Mouse (Mus musculus) embryonic facial prominence, embryonic 11.5 days (tissue): ENCODE data around the gene Rhd. TPM values are rescaled to one million over a fixed set of nuclear protein-coding genes. Genes with fewer than 3 reads are reported as not detected.
"Not testable (repeated sequence)": the region's sequence is repeated elsewhere in the genome, so short reads cannot be mapped to it uniquely, and the experiment has no call there.

Experiments
- ATAC-seq: fragments of 200-750 bp; cut with Nextera tagmentation; replicated peaks from 2 replicates; pipeline ENCODE4 v1.8.0; 2017; ENCODE audit warnings: low read depth; ENCODE audit not compliant: insufficient number of reproducible peaks, low FRiP score, low TSS enrichment
- DNase-seq: peaks from one replicate; pipeline ENCODE4 v3.0.0-alpha.2; 2015; ENCODE audit warnings: low spot score
- H3K27ac ChIP-seq: fragments of 300-500 bp; sonication (generic); replicated peaks from 2 replicates; pipeline ENCODE4 v1.5.1; 2014; ENCODE audit warnings: mild to moderate bottlenecking, low read depth, low read length, control low read depth
- H3K27me3 ChIP-seq: fragments of 300-500 bp; sonication (generic); 2 replicates; pipeline ENCODE4 v1.6.1; 2014; ENCODE audit warnings: mild to moderate bottlenecking, low read length, moderate library complexity, mixed read lengths; ENCODE audit not compliant: control insufficient read depth, insufficient read depth
- H3K36me3 ChIP-seq: fragments of 300-500 bp; sonication (generic); replicated peaks from 2 replicates; pipeline ENCODE4 v1.6.1; 2014; ENCODE audit warnings: low read depth, mild to moderate bottlenecking, low read length, moderate library complexity, mixed read lengths; ENCODE audit not compliant: control insufficient read depth, insufficient read depth
- H3K4me1 ChIP-seq: fragments of 300-500 bp; sonication (generic); 2 replicates; pipeline ENCODE4 v1.6.1; 2014; ENCODE audit warnings: low read length, mixed read lengths; ENCODE audit not compliant: control insufficient read depth, insufficient read depth
- H3K4me2 ChIP-seq: fragments of 300-500 bp; sonication (generic); 2 replicates; pipeline ENCODE4 v1.6.1; 2014; ENCODE audit warnings: low read depth, mild to moderate bottlenecking, control low read depth, low read length, moderate library complexity
- H3K4me3 ChIP-seq: fragments of 300-500 bp; sonication (generic); 2 replicates; pipeline ENCODE4 v1.5.1; 2014; ENCODE audit warnings: low read depth, low read length, control low read depth
- H3K9ac ChIP-seq: fragments of 300-500 bp; sonication (generic); replicated peaks from 2 replicates; pipeline ENCODE4 v1.6.1; 2014; ENCODE audit warnings: mild to moderate bottlenecking, control low read depth, low read length
- H3K9me3 ChIP-seq: fragments of 300-500 bp; sonication (generic); replicated peaks from 2 replicates; pipeline ENCODE4 v1.6.1; 2016; ENCODE audit warnings: mild to moderate bottlenecking, low read length, inconsistent platforms, mixed read lengths; ENCODE audit not compliant: control insufficient read depth
- WGBS: fragments of 180-500 bp; shearing (Covaris S2); extraction: QIAGEN DNeasy Blood & Tissue Kit; methylation state at CpG from one replicate; pipeline ENCODE4 v1.1.7; 2014; 5-methylcytosine and 5-hydroxymethylcytosine counted together
- polyA plus RNA-seq: library from polyadenylated mRNA; unstranded; fragments of >200 nt; fragmentation: Nextera tagmentation; extraction: Ambion mirVana; gene quantifications from 2 replicates; pipeline ENCODE4 v1.2.1, GENCODE M21; 2014

Gene Rhd
- polyA plus RNA-seq, 1 experiment from 2014 or later: 13.7 TPM

DNA sequence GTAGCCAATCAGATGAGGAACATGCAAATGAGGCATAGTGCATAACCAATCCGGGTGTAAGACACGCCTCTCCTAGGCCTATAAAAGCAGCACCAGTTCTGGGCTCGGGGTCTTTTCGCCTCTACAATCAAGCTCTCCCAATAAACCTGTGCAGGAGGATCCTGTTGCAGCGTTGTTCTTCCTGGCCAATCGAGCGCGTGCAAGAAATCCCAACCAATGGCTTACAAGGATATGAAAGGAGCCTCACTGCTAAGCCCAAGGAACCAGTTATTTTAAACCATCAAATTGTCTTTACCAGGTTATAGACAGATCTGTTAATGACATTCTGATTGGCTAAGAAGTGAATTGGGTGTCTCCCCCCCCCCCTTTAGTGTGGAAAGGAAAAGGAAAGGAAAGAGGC lies 47.1 kb downstream of the Rhd start:
- H3K27ac ChIP-seq, H3K36me3 ChIP-seq, H3K4me2 ChIP-seq, H3K9ac ChIP-seq, H3K4me1 ChIP-seq, H3K27me3 ChIP-seq, H3K4me3 ChIP-seq, DNase-seq, ATAC-seq, H3K9me3 ChIP-seq: not testable (repeated sequence)
- 98% methylated on average over 6 of the region's 8 CpGs for WGBS

DNA sequence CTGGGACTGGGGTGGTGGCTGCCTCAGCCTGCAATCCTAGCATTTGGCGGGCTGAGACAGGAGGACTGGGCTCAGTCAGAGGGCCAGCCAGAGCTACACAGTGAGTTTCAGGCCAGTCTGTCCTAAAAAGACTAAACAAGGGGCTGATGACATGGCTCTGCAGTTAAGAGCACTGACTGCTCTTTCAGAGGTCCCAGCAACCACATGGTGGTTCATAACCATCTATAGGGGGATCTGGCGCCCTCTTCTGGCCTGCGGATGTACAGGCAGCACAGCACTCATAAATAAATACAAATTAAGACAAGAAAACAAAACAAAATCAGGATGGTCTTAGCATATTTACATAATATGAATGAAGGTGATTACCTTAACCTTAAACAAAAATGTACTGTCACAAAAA lies 49.1 kb downstream of the Rhd start:
- H3K4me2 ChIP-seq: no peak overlapping the region
- no peak overlapping the region; the same call in 1 of the 2 replicates for H3K9ac ChIP-seq
- no peaks in the 10 kb centered on the region for H3K4me1 ChIP-seq
- no peaks in the 10 kb centered on the region for H3K9me3 ChIP-seq
- WGBS: 27% methylated on average over 3 of the region's 3 CpGs
- peaks cover 3% of the 10 kb centered on the region for H3K36me3 ChIP-seq
- no peak overlapping the region for H3K4me3 ChIP-seq
- DNase-seq (peak; percentile 75), ATAC-seq (no peak)
- H3K27ac ChIP-seq: no peak overlapping the region
- H3K27me3 ChIP-seq: no peaks in the 10 kb centered on the region

DNA sequence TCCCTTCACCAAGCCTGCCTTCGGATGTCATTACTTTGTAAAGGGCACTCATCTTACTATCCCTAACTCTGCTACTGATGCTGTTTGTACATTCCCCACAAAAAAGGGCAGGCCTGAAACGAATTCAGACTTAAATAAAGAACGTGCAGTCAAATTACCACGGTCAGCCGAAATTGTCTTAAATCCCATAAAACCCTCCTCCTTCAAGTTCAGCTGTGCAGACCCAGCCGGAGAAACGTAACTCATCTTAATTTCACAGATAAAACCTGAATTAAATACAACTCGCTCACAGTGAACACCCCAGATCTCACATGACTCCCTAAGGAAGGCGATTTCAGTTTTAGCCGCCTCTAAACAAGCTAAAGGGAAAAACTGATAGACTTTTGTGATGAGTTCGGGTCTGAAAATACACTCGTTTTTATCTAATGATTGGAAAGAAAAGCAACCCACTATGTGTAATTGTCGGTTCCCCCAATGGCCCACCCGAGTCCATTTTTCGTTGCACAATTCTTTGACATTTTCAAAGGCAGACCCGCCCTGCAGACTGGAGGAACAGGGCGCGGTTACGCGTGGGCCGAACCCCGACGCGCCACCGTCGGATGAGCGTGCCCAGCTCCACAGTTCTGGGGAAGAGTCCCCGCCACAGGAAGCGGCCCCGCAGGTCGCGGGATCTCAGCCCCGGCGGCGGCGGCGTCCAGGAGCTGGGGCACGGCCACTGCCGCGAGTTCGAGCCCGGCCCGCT lies 50.0 kb downstream of the Rhd start:
- DNase-seq: no peak
- WGBS: 1% methylated on average over 41 of the region's 43 CpGs
- no peaks in the 10 kb centered on the region for H3K27me3 ChIP-seq

DNA sequence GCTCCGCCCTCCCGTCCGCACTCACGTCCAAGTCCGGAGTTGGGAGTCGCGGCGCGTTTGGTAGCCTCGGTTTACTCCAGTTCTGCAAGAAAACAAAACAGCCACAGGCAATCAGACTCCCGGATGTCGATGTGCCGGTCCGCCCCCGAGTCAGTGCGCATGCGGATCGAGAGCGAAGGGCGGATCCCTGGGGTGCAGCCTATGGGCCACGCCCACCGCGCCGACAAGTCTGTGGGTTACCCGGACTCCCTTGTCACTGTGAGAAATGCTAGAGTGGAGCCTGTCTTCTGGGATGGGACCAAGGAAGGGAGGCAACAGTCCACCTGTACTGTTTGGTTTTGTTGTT lies 50.5 kb downstream of the Rhd start, which contains the start of gene Tmem50a:
Tmem50a (minus strand) TSS at position 161 of the 346 bp plus-strand sequence.
- ATAC-seq (peak; percentile 81), DNase-seq (peak; percentile 96)
- H3K36me3 ChIP-seq: peaks cover 3% of the 10 kb centered on the region
- H3K4me2 ChIP-seq: peak within 1 kb of the TSS; percentile 64
- under 1% methylated on average over 25 of the region's 25 CpGs for WGBS
- peak within 1 kb of the TSS; percentile 88 for H3K4me3 ChIP-seq
- H3K27me3 ChIP-seq: no peaks in the 10 kb centered on the region
- H3K27ac ChIP-seq: peak within 1 kb of the TSS; percentile 87
- H3K9me3 ChIP-seq: no peaks in the 10 kb centered on the region
- no peaks in the 10 kb centered on the region for H3K4me1 ChIP-seq
- H3K9ac ChIP-seq: peak within 1 kb of the TSS; percentile 86

More for the DNA sequence above, 50.0 kb downstream of the Rhd start:
- H3K27ac ChIP-seq: peak overlapping the region; percentile 87
- H3K36me3 ChIP-seq: peaks cover 3% of the 10 kb centered on the region
- H3K4me3 ChIP-seq: peak overlapping the region; percentile 88
- no peaks in the 10 kb centered on the region for H3K4me1 ChIP-seq
- H3K4me2 ChIP-seq: peak overlapping the region; percentile 64
- no peak for ATAC-seq
- no peaks in the 10 kb centered on the region for H3K9me3 ChIP-seq
- H3K9ac ChIP-seq: peak overlapping the region; percentile 86

DNA sequence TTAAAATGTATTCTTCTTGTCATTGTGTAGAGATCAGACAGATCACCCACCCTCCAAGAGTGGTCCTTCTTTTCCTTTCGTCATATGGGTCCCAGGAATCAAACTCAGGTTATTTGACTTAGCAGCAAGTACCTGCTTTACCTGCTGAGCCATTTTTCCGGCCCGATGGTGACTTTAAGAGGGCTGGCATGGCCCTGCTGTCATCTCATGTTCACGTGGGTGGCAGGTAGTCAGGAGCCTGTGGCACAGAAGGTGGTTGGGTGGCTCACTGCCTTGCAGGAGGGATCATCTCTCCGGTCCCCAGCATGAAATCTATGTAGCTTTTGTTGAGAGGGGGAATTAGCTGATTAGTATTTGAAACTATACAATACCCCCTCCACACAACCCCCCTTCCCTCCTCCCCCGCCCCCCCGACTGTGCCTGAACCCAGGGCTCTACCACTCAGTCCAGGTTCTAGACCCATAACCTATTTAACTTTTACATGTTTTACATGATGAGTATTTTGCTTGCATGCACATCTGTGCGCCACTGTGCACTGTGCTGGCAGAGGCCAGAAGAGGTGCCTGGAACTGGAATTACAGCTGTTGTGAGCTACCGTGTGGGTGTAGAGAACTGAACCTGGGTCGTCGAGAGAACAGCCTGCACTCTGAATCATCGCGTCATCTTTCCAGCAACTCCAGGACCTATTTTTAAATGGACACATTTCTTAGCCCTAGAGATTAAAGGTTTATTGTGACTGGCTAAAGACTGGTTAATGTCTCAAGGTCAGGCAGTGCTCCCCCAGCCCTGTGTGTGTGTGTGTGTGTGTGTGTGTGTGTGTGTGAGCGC lies 51.1 kb downstream of the Rhd start:
- DNase-seq (no peak), ATAC-seq (peak; percentile 23; the same call in 1 of the 2 replicates)
- Histone ChIP-seq H3K4me2 (peak overlapping the region; percentile 64), H3K9ac (peak overlapping the region; percentile 86), H3K9me3 (no peaks in the 10 kb centered on the region), H3K36me3 (peaks cover 3% of the 10 kb centered on the region), H3K4me1 (no peaks in the 10 kb centered on the region), H3K4me3 (peak overlapping the region; percentile 88), H3K27ac (no peak overlapping the region), H3K27me3 (no peaks in the 10 kb centered on the region)
- WGBS: 61% methylated on average over 14 of the region's 14 CpGs

DNA sequence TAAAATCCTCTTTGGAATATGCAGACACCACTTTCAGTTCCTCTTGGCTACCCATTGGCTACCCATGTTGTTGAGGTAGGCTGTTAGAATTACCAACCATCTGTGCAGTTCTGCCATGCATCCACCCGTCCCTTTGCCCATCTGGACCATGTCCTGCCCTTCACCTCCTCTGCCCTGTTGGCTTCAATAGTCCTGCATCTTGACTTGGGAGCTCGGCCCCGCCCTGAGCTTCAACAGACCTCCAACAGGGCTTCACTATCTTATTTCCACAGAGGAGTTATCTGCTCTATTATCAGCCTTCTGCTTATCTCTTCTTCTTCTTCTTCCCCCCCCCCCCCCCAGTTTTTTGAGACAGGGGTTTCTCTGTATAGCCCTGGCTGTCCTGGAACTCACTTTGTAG lies 52.9 kb downstream of the Rhd start:
- Histone ChIP-seq H3K36me3 (no peaks in the 10 kb centered on the region), H3K27me3 (no peaks in the 10 kb centered on the region), H3K4me2 (no peak overlapping the region), H3K9me3 (no peaks in the 10 kb centered on the region), H3K9ac (no peak overlapping the region), H3K4me3 (no peak overlapping the region), H3K27ac (no peak overlapping the region), H3K4me1 (no peaks in the 10 kb centered on the region)
- WGBS: 80% methylated on average over 3 of the region's 3 CpGs
- ATAC-seq: no peak
- DNase-seq: no peak

DNA sequence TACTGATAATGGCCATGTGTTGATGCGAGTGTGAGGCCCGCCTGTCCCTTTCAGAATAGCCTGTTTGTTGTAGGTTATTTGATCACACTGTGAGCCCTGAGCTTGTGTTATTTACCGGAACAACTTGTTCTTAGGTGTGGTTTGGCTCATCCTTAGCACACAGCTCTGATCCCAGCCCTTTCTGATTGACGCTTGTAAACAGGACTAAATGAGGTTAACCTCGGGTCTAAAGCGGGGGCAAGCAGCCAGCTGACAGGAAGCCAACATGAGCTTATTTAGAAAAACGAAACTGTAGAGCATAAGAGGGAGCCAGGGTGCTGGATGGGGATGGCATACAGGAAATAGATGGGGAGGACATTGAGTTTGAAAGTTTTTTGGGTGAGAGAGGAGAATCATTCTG lies 54.0 kb downstream of the Rhd start:
- no peaks in the 10 kb centered on the region for H3K9me3 ChIP-seq
- 66% methylated on average over 7 of the region's 7 CpGs for WGBS
- no peak overlapping the region for H3K4me2 ChIP-seq
- H3K4me1 ChIP-seq: no peaks in the 10 kb centered on the region
- ATAC-seq: no peak
- no peaks in the 10 kb centered on the region for H3K27me3 ChIP-seq
- no peak overlapping the region for H3K9ac ChIP-seq
- no peaks in the 10 kb centered on the region for H3K36me3 ChIP-seq
- no peak for DNase-seq
- H3K4me3 ChIP-seq: no peak overlapping the region
- no peak overlapping the region for H3K27ac ChIP-seq
